14 mouse cellular contexts compared by ENCODE assay signal in the genomic region with DNA sequence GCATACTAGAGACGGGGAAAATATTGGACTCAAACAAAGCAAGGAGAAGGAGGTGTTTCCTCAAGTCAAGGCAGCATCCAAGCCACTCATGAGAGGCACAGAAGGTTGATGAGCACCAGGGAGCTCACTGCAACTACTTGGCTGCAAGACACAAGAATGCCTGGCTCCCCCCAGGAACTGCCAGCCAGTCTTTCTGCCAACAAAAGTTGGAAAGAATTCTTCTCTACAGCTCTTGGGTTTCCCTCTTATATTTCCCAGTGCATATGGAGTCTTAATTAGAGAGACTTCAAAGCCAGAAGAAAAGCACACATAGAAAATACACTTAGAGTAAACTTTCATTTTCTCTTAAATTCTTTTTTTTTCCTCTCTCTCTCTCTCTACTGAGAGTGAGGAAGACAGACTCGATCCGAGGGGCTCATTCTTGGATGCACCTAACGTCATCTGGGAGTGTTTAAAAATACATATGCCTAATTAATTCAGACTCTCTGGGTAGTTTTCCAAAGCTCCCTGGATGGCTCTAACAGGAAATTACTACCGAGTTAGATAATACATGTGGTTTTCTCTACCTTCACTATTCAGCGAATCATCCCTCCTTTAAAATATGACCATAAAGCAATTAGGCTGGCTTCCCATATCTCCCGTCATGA.
A peak's percentile ranks its signal among the peaks of the same experiment; 100 is the strongest.
DNase-seq lines count a peak whose midpoint lies in the region; ATAC-seq and TF ChIP-seq lines count a peak whose summit lies in the region.
"Had no signal": no experiment of that assay in that cellular context is flagged by ENCODE, and none has a peak within 500 bp of the region (broad histone marks: within the 10 kb centered on the region; RNA-seq: fewer than 3 reads in every experiment).

No protein-coding gene starts in this region.

- no peak overlapping the region for H3K4me2 ChIP-seq in forebrain, embryonic 13.5 days
- no peak overlapping the region for H3K4me2 ChIP-seq in forebrain, embryonic 11.5 days (ENCODE audit: low read depth, low read length, severe bottlenecking)
- H3K4me2 ChIP-seq: midbrain, embryonic 13.5 days had no signal

- intact Hi-C loops in left cerebral cortex, adult 2 months (cut with DNase I), result no loop called here

- DNase-seq in forebrain, embryonic 11.5 days (ENCODE audit: low spot score), result no peak
- DNase-seq in left cerebral cortex, adult 11 months (ENCODE audit: low spot score), result peak; percentile 7
- no peak for DNase-seq in left cerebral cortex, adult 2 months (ENCODE audit: extremely low spot score in 1 of 2, low spot score in 2 of 2)
- DNase-seq in left cerebral cortex, adult 18-20 months (ENCODE audit: low spot score in 2 of 2), result peak; percentile 3 to 17
- peak; percentile 13 to 16 for DNase-seq in right cerebral cortex, postnatal 36 days (ENCODE audit: low spot score in 2 of 2)
- no peak for DNase-seq in c-Kit-positive CD71-positive TER-119-positive erythroid progenitor cells, embryonic 14.5 days (ENCODE audit: low spot score)
- DNase-seq in thymus, postnatal 10 days (ENCODE audit: low spot score in 2 of 2), result no peak
- DNase-seq: adrenal gland, postnatal 10 days; gastrocnemius, postnatal 10 days; heart, postnatal 14 days; lung, postnatal 36 days had no signal

- H3K4me1 ChIP-seq in forebrain, embryonic 13.5 days, result peaks cover 16% of the 10 kb centered on the region
- peaks cover 4% of the 10 kb centered on the region; the same call in 1 of the 2 replicates for H3K4me1 ChIP-seq in forebrain, embryonic 11.5 days (replicated peaks; ENCODE audit: control insufficient read depth, insufficient read depth, low read length)

- no peaks in the 10 kb centered on the region for H3K9me3 ChIP-seq in forebrain, embryonic 13.5 days (replicated peaks)
- no peaks in the 10 kb centered on the region for H3K9me3 ChIP-seq in forebrain, embryonic 11.5 days (ENCODE audit: control insufficient read depth, low read length)
- H3K9me3 ChIP-seq: midbrain, embryonic 13.5 days had no signal

- TF ChIP-seq CTCF in left cerebral cortex, adult 2 months (IDR thresholded peaks at IDR 0.05), result no peak

- H3K27me3 ChIP-seq in forebrain, embryonic 13.5 days, result no peaks in the 10 kb centered on the region
- H3K27me3 ChIP-seq in forebrain, embryonic 11.5 days (ENCODE audit: control insufficient read depth, insufficient read depth, low read length), result no peaks in the 10 kb centered on the region
- H3K27me3 ChIP-seq: midbrain, embryonic 13.5 days had no signal

- 71% methylated on average over 7 of the region's 7 CpGs for WGBS in forebrain, embryonic 13.5 days
- WGBS in forebrain, embryonic 11.5 days, result 84% methylated on average over 7 of the region's 7 CpGs

- H3K27ac ChIP-seq in forebrain, embryonic 13.5 days, result no peak overlapping the region
- no peak overlapping the region for H3K27ac ChIP-seq in forebrain, embryonic 11.5 days (ENCODE audit: low read depth, low read length)
- no peak overlapping the region for H3K27ac ChIP-seq in left cerebral cortex, adult 2 months
- H3K27ac ChIP-seq: kidney, postnatal 0 days; midbrain, embryonic 13.5 days had no signal

- no peak overlapping the region for H3K4me3 ChIP-seq in forebrain, embryonic 13.5 days
- H3K4me3 ChIP-seq in forebrain, embryonic 11.5 days (ENCODE audit: low read depth, low read length), result no peak overlapping the region
- H3K4me3 ChIP-seq in left cerebral cortex, adult 2 months, result no peak overlapping the region
- H3K4me3 ChIP-seq: midbrain, embryonic 13.5 days had no signal

- no peaks in the 10 kb centered on the region for H3K36me3 ChIP-seq in forebrain, embryonic 13.5 days (ENCODE audit: poor library complexity, severe bottlenecking)
- no peaks in the 10 kb centered on the region for H3K36me3 ChIP-seq in forebrain, embryonic 11.5 days (ENCODE audit: control insufficient read depth, insufficient read depth, low read length)
- H3K36me3 ChIP-seq: midbrain, embryonic 13.5 days had no signal

- ATAC-seq in forebrain, embryonic 13.5 days, result peak; percentile 80; the same call in 1 of the 2 replicates
- ATAC-seq in forebrain, embryonic 11.5 days (replicated peaks; ENCODE audit: low FRiP score), result no peak
- ATAC-seq: midbrain, embryonic 13.5 days had no signal

- no peak overlapping the region for H3K9ac ChIP-seq in forebrain, embryonic 13.5 days
- no peak overlapping the region for H3K9ac ChIP-seq in forebrain, embryonic 11.5 days (ENCODE audit: low read length)
- H3K9ac ChIP-seq: midbrain, embryonic 13.5 days had no signal

Comparison
In these comparisons a context has a peak if more than half of its experiments do, and no peak if none do; other contexts are left out.
1. DNase-seq: peak in left cerebral cortex, adult 11 months (single experiment), left cerebral cortex, adult 18-20 months (2 of 2) and right cerebral cortex, postnatal 36 days (2 of 2); none in forebrain, embryonic 11.5 days (single experiment), left cerebral cortex, adult 2 months (0 of 2), c-Kit-positive CD71-positive TER-119-positive erythroid progenitor cells, embryonic 14.5 days (single experiment) and thymus, postnatal 10 days (0 of 2).